Mouse (Mus musculus): Measurements from ENCODE around the gene Thrb. TPM values are rescaled to one million over a fixed set of nuclear protein-coding genes. Genes with fewer than 3 reads are reported as not detected.

Gene Thrb
- polyA plus RNA-seq, 1 experiment, result 5.4 TPM

DNA sequence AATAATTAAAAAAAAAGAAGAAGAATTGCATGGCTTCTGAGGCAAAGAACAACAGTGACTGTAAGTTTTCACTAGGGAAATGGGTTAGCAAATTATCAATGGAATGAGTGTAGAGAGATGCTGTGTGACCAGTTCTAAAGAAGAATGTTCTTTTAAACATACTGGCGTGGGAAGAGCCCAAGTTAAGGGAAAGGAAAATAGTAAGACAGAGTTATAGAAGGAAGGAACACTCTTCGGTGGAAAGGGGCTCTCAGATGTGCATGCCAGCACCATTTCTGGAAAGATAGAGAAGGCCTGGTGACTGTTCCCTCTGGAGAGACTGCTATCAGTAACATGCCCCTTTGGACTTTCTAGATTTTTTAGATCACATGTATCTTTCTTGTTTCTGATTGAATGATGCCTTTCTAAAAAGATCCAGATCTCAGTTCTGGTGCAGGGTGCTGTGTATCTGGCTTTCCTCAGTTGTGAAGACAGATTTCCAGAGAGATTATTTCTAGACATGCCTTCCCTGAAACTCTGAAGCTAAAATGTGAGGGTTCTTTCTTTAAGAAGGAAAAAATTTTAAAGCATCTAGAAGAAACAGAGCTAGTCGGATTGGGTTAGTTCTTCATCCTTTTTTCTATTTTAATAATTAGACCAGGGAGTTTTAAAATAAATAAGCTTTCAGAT, 144.0 kb downstream of the Thrb start:
- no peak for DNase-seq
- Histone ChIP-seq H3K4me3 (replicated peaks; ENCODE audit: insufficient read depth, low read depth, low read length) (no peak overlapping the region), H3K27me3 (ENCODE audit: control insufficient read depth, insufficient read depth, low read length) (no peaks in the 10 kb centered on the region; the same call in 1 of the 2 replicates), H3K27ac (ENCODE audit: insufficient read depth, low read length) (no peak overlapping the region), H3K4me1 (ENCODE audit: control insufficient read depth, insufficient read depth, low read length) (no peaks in the 10 kb centered on the region)
- 88% methylated on average over 3 of the region's 3 CpGs for WGBS
- no peak for TF ChIP-seq POLR2A (IDR thresholded peaks at IDR 0.05; ENCODE audit: borderline replicate concordance, insufficient read depth, low read length)
- no peak for TF ChIP-seq CTCF (IDR thresholded peaks at IDR 0.05; ENCODE audit: borderline replicate concordance, insufficient read depth, low read depth, low read length)

GRCm38 (mm10) chr14:17811051-17811450, 151.0 kb downstream of the Thrb start:
- DNase-seq, result peak; percentile 57 to 75
- no peak for TF ChIP-seq POLR2A (IDR thresholded peaks at IDR 0.05; ENCODE audit: borderline replicate concordance, insufficient read depth, low read length)
- no peak for TF ChIP-seq CTCF (IDR thresholded peaks at IDR 0.05; ENCODE audit: borderline replicate concordance, insufficient read depth, low read depth, low read length)
- H3K27me3 ChIP-seq (ENCODE audit: control insufficient read depth, insufficient read depth, low read length), result 0 out of 2 replicates have a peak, but pooled peaks cover 1% of the 10 kb centered on the region
- 20% methylated on average over 4 of the region's 4 CpGs for WGBS
- H3K27ac ChIP-seq (ENCODE audit: insufficient read depth, low read length), result no peak overlapping the region
- peaks cover 2% of the 10 kb centered on the region for H3K4me1 ChIP-seq (ENCODE audit: control insufficient read depth, insufficient read depth, low read length)
- H3K4me3 ChIP-seq (replicated peaks; ENCODE audit: insufficient read depth, low read depth, low read length), result no peak overlapping the region

GRCm38 (mm10) chr14:17812414-17812813, 152.4 kb downstream of the Thrb start:
- no peak for DNase-seq
- TF ChIP-seq CTCF (IDR thresholded peaks at IDR 0.05; ENCODE audit: borderline replicate concordance, insufficient read depth, low read depth, low read length), result no peak
- no peak for TF ChIP-seq POLR2A (IDR thresholded peaks at IDR 0.05; ENCODE audit: borderline replicate concordance, insufficient read depth, low read length)
- 95% methylated on average over 5 of the region's 5 CpGs for WGBS

DNA sequence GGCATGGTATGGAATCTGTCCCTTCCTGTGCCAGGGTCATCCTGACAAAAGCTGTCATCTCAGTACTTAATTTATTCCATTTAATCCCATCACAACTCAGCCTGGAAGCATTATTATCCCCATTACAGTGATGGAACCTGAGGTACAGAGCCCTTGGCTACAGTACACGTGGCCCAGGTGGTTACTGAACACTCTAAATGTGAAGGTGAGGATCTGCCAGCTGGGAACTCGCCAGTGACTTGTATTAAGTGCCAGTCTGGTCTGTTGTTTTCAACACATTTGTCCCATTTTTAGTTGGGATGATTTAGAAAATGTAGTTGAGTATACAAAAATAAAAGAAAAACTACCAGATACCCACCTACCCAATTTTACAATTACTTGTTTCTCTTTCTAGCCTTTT, 155.0 kb downstream of the Thrb start:
- no peak overlapping the region for H3K27ac ChIP-seq (ENCODE audit: insufficient read depth, low read length)
- 18% methylated on average over 2 of the region's 2 CpGs for WGBS
- 0 out of 2 replicates have a peak, but pooled peaks cover 1% of the 10 kb centered on the region for H3K27me3 ChIP-seq (ENCODE audit: control insufficient read depth, insufficient read depth, low read length)
- peaks cover 2% of the 10 kb centered on the region for H3K4me1 ChIP-seq (ENCODE audit: control insufficient read depth, insufficient read depth, low read length)
- no peak overlapping the region for H3K4me3 ChIP-seq (replicated peaks; ENCODE audit: insufficient read depth, low read depth, low read length)
- TF ChIP-seq POLR2A (IDR thresholded peaks at IDR 0.05; ENCODE audit: borderline replicate concordance, insufficient read depth, low read length) (no peak), CTCF (IDR thresholded peaks at IDR 0.05; ENCODE audit: borderline replicate concordance, insufficient read depth, low read depth, low read length) (no peak)
- DNase-seq, result peak; percentile 77 to 84

More at GRCm38 (mm10) chr14:17812414-17812813, 152.4 kb downstream of the Thrb start:
- no peak overlapping the region for H3K4me3 ChIP-seq (replicated peaks; ENCODE audit: insufficient read depth, low read depth, low read length)
- no peak overlapping the region for H3K27ac ChIP-seq (ENCODE audit: insufficient read depth, low read length)
- H3K4me1 ChIP-seq (ENCODE audit: control insufficient read depth, insufficient read depth, low read length), result peaks cover 2% of the 10 kb centered on the region
- 0 out of 2 replicates have a peak, but pooled peaks cover 1% of the 10 kb centered on the region for H3K27me3 ChIP-seq (ENCODE audit: control insufficient read depth, insufficient read depth, low read length)

DNA sequence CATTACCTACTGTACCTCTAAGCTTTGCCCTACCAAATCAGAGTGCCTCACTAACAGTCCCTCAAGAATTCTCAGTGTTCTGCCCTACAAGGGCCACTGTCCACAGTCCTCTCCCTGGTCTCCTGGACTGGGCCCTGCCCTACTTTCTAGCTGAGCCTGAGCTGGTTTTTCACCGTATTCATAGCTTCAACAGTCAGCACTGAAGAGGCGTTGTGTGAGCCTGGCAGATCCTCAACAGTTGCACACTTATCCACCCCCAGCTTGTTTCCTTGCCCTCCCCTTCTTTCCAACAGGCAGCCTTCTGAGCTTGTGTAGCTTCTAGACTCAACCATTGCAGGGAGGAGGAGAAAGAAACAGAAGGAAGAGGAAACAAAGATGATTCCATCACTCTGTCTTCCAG, 158.0 kb downstream of the Thrb start:
- 90% methylated on average over 2 of the region's 2 CpGs for WGBS
- DNase-seq, result no peak
- Histone ChIP-seq H3K27me3 (ENCODE audit: control insufficient read depth, insufficient read depth, low read length) (0 out of 2 replicates have a peak, but pooled peaks cover 1% of the 10 kb centered on the region), H3K4me1 (ENCODE audit: control insufficient read depth, insufficient read depth, low read length) (no peaks in the 10 kb centered on the region; the same call in 1 of the 2 replicates), H3K27ac (ENCODE audit: insufficient read depth, low read length) (no peak overlapping the region), H3K4me3 (replicated peaks; ENCODE audit: insufficient read depth, low read depth, low read length) (no peak overlapping the region)
- TF ChIP-seq CTCF (IDR thresholded peaks at IDR 0.05; ENCODE audit: borderline replicate concordance, insufficient read depth, low read depth, low read length) (no peak), POLR2A (IDR thresholded peaks at IDR 0.05; ENCODE audit: borderline replicate concordance, insufficient read depth, low read length) (no peak)

DNA sequence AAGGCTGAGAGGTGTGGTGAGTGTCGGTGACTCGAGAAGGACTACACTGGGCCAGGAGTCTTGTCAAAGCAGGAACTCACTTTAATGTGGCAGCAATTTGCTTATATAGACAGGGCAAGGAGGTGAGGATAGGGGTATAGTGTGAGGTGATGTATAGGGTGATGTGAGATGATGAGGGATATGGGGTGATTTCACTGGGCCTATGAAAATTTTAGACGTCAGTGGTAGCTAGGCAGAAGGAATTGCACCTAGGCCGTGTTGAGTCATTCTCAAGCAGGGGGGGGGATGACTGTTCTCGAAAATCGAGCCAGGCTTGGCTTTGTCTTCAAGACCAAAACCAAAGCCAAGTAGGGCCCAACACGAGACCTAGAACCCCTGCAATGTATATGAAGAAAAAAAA, 162.7 kb downstream of the Thrb start:
- TF ChIP-seq CTCF (IDR thresholded peaks at IDR 0.05; ENCODE audit: borderline replicate concordance, insufficient read depth, low read depth, low read length) (no peak), POLR2A (IDR thresholded peaks at IDR 0.05; ENCODE audit: borderline replicate concordance, insufficient read depth, low read length) (no peak)
- 76% methylated on average over 7 of the region's 7 CpGs for WGBS
- no peak for DNase-seq

GRCm38 (mm10) chr14:17827401-17827800, 167.3 kb downstream of the Thrb start:
- Histone ChIP-seq H3K4me3 (replicated peaks; ENCODE audit: insufficient read depth, low read depth, low read length) (no peak overlapping the region), H3K4me1 (ENCODE audit: control insufficient read depth, insufficient read depth, low read length) (no peaks in the 10 kb centered on the region), H3K27me3 (ENCODE audit: control insufficient read depth, insufficient read depth, low read length) (no peaks in the 10 kb centered on the region), H3K27ac (ENCODE audit: insufficient read depth, low read length) (no peak overlapping the region)
- WGBS, result 65% methylated on average over 6 of the region's 6 CpGs
- TF ChIP-seq POLR2A (IDR thresholded peaks at IDR 0.05; ENCODE audit: borderline replicate concordance, insufficient read depth, low read length) (no peak), CTCF (IDR thresholded peaks at IDR 0.05; ENCODE audit: borderline replicate concordance, insufficient read depth, low read depth, low read length) (no peak)
- DNase-seq, result peak in 1 of 2 experiments; percentile 11

More for the DNA sequence above, 162.7 kb downstream of the Thrb start:
- no peaks in the 10 kb centered on the region for H3K27me3 ChIP-seq (ENCODE audit: control insufficient read depth, insufficient read depth, low read length)
- H3K4me1 ChIP-seq (ENCODE audit: control insufficient read depth, insufficient read depth, low read length), result no peaks in the 10 kb centered on the region
- no peak overlapping the region for H3K4me3 ChIP-seq (replicated peaks; ENCODE audit: insufficient read depth, low read depth, low read length)
- H3K27ac ChIP-seq (ENCODE audit: insufficient read depth, low read length), result no peak overlapping the region

DNA sequence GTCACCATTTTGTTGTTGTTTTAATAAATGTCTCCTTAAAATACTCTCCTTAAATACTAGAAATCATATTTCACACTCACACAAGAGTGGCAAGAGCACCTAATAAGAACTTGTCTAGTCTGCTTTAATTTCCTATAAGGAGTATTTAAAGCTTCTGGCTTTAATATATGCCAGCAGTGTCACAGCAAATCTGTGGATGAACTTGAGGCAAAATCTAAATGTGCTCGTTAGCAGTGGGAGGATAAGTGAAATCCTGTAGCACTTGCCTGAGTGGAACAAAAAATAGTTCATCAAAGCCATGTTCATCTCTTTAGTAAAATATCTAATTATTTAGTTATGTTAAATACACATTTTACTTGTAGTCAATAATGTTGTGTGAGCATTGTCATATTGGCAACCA, 175.7 kb downstream of the Thrb start:
- H3K4me3 ChIP-seq (replicated peaks; ENCODE audit: insufficient read depth, low read depth, low read length), result no peak overlapping the region
- DNase-seq, result no peak
- no peaks in the 10 kb centered on the region for H3K27me3 ChIP-seq (ENCODE audit: control insufficient read depth, insufficient read depth, low read length)
- H3K4me1 ChIP-seq (ENCODE audit: control insufficient read depth, insufficient read depth, low read length), result no peaks in the 10 kb centered on the region
- 83% methylated on average over 1 of the region's 1 CpGs for WGBS
- no peak overlapping the region for H3K27ac ChIP-seq (ENCODE audit: insufficient read depth, low read length)
- TF ChIP-seq CTCF (IDR thresholded peaks at IDR 0.05; ENCODE audit: borderline replicate concordance, insufficient read depth, low read depth, low read length) (no peak), POLR2A (IDR thresholded peaks at IDR 0.05; ENCODE audit: borderline replicate concordance, insufficient read depth, low read length) (no peak)
